Mouse (Mus musculus) lung, adult 2 months (tissue): Measurements from ENCODE around the gene Urgcp.

Experiments
- CTCF ChIP-seq: fragments of 200-500 bp; IDR thresholded peaks from 2 replicates; pipeline ENCODE4 v1.5.1; 2011; ENCODE audit warnings: mild to moderate bottlenecking, low read length, control low read depth; ENCODE audit not compliant: insufficient read depth
- POLR2A ChIP-seq: fragments of 200-500 bp; IDR thresholded peaks from 2 replicates; pipeline ENCODE4 v1.6.1; 2011; ENCODE audit warnings: low read depth, mild to moderate bottlenecking, control low read depth, low read length, borderline replicate concordance; ENCODE audit errors: extremely low read depth

- TF ChIP-seq POLR2A (no peak), CTCF (no peak)
Measured at GRCm38 (mm10) chr11:5797371-5797770, 35.2 kb upstream of the Urgcp start.
